Mouse (Mus musculus) erythroblast, embryonic 14.5 days (primary cell): ENCODE data around the gene Egfem1.

Source experiments
- GATA1 ChIP-seq: IDR thresholded peaks from 2 replicates; pipeline ENCODE4 v1.6.1; 2012; ENCODE audit warnings: low read length, inconsistent platforms, mixed read lengths
- TAL1 ChIP-seq: IDR thresholded peaks from 3 replicates; pipeline ENCODE4 v1.6.1; 2012; ENCODE audit warnings: low read length, inconsistent platforms, mixed read lengths

GRCm38 (mm10) chr3:29701126-29701525, 619.3 kb downstream of the Egfem1 start:
- TF ChIP-seq GATA1: no peak
- no peak for TF ChIP-seq TAL1
